Comparison of ENCODE assay signal across 25 mouse cellular contexts in genomic region chr7:30282740-30283139, GRCm38 (mm10). TPM values are rescaled to one million over a fixed set of nuclear protein-coding genes. Genes with fewer than 3 reads are reported as not detected.
DNase-seq lines count a peak whose midpoint lies in the region; ATAC-seq and TF ChIP-seq lines count a peak whose summit lies in the region.
"Had no signal": no experiment of that assay in that cellular context is flagged by ENCODE, and none has a peak within 500 bp of the region (broad histone marks: within the 10 kb centered on the region; RNA-seq: fewer than 3 reads in every experiment).

No protein-coding gene starts in this region.

- no peak overlapping the region for H3K27ac ChIP-seq in heart, adult 2 months
- H3K27ac ChIP-seq in CH12.LX (ENCODE audit: insufficient read depth, low read depth) = no peak overlapping the region
- peak overlapping the region; percentile 26; the same call in 1 of the 2 replicates for H3K27ac ChIP-seq in heart, embryonic 15.5 days
- H3K27ac ChIP-seq: forebrain, embryonic 10.5 days; hindbrain, embryonic 10.5 days; kidney, postnatal 0 days; layer of hippocampus, adult 2 months; stomach, embryonic 15.5 days had no signal

- H3K4me2 ChIP-seq in CH12.LX (ENCODE audit: insufficient read depth, low read depth, poor library complexity, severe bottlenecking) = no peak overlapping the region
- peak overlapping the region; percentile 23; the same call in 1 of the 2 replicates for H3K4me2 ChIP-seq in heart, embryonic 15.5 days
- H3K4me2 ChIP-seq: liver, embryonic 11.5 days; stomach, embryonic 15.5 days had no signal

- peak; percentile 52; the same call in 1 of the 2 replicates for TF ChIP-seq POLR2A in heart, adult 2 months (IDR thresholded peaks at IDR 0.05; ENCODE audit: insufficient read depth, low read depth, low read length)
- TF ChIP-seq POLR2A in CH12.LX (IDR thresholded peaks at IDR 0.05; ENCODE audit: low read depth, low read length) = no peak

- WGBS in heart, adult 2 months = 45% methylated on average over 7 of the region's 7 CpGs
- WGBS in heart, embryonic 15.5 days = 54% methylated on average over 7 of the region's 7 CpGs

- no peak for TF ChIP-seq CTCF in heart, adult 2 months (IDR thresholded peaks at IDR 0.05)
- no peak for TF ChIP-seq CTCF in CH12.LX (conservative IDR thresholded peaks at IDR 0.05 in 1 of 2, IDR thresholded peaks at IDR 0.05 in 1 of 2; ENCODE audit: low read depth in 2 of 2, low read length in 2 of 2)

- H3K9me3 ChIP-seq in CH12.LX (replicated peaks; ENCODE audit: low read length) = no peaks in the 10 kb centered on the region
- H3K9me3 ChIP-seq in heart, embryonic 15.5 days (replicated peaks) = no peaks in the 10 kb centered on the region
- H3K9me3 ChIP-seq: forebrain, embryonic 10.5 days; hindbrain, embryonic 10.5 days; megakaryocyte, embryonic 14.5 days; stomach, embryonic 15.5 days had no signal

- 0 out of 2 replicates have a peak overlapping the region, but pooled peaks have one; percentile 35 for H3K9ac ChIP-seq in heart, adult 2 months (ENCODE audit: low read depth, low read length)
- no peak overlapping the region for H3K9ac ChIP-seq in CH12.LX (ENCODE audit: insufficient read depth, low read depth)
- H3K9ac ChIP-seq in heart, embryonic 15.5 days = peak overlapping the region; percentile 15; the same call in 1 of the 2 replicates
- H3K9ac ChIP-seq: stomach, embryonic 15.5 days had no signal

- in situ Hi-C loops in CH12.LX (cut with MboI; ENCODE audit: low pct_ligation_motif_present, low pct_unique_long_range_greater_than_20kb, low sequenced_read_pairs) = no loop called here

- intact Hi-C loops in heart, adult 2 months (cut with DNase I) = loop anchor here (2.0 kb wide), 1 partner anchor 18 kb away; no protein-coding TSS in a partner anchor
- intact Hi-C loops in heart, postnatal 25 days (cut with DNase I) = no loop called here

- H3K79me2 ChIP-seq in heart, adult 2 months (replicated peaks; ENCODE audit: control insufficient read depth, insufficient read depth, low read length) = no peaks in the 10 kb centered on the region
- peaks cover 5% of the 10 kb centered on the region; the same call in 1 of the 2 replicates for H3K79me2 ChIP-seq in CH12.LX (replicated peaks; ENCODE audit: control insufficient read depth, extremely low read depth, insufficient read depth, poor library complexity, severe bottlenecking)

- H3K4me1 ChIP-seq in heart, adult 2 months (ENCODE audit: control insufficient read depth, insufficient read depth, low read length) = no peaks in the 10 kb centered on the region; the same call in 1 of the 2 replicates
- H3K4me1 ChIP-seq in CH12.LX (ENCODE audit: control insufficient read depth in 1 of 2, insufficient read depth in 2 of 2) = peaks cover 8 to 26% of the 10 kb centered on the region in 2 experiments
- H3K4me1 ChIP-seq in heart, embryonic 15.5 days (replicated peaks) = peaks cover 18% of the 10 kb centered on the region

- H3K27me3 ChIP-seq in heart, adult 2 months (ENCODE audit: control insufficient read depth, insufficient read depth, low read length) = no peaks in the 10 kb centered on the region
- H3K27me3 ChIP-seq in CH12.LX (replicated peaks) = peaks cover 18% of the 10 kb centered on the region
- H3K27me3 ChIP-seq in heart, embryonic 15.5 days = no peaks in the 10 kb centered on the region
- H3K27me3 ChIP-seq: stomach, embryonic 15.5 days had no signal

- DNase-seq in cerebellum, adult 9-10 months = peak; percentile 36
- DNase-seq in cerebellum, postnatal 4 days (ENCODE audit: low spot score in 2 of 2) = no peak
- peak in 1 of 2 experiments; percentile 26 for DNase-seq in heart, adult 2 months
- no peak for DNase-seq in heart, postnatal 25 days (ENCODE audit: low spot score)
- no peak for DNase-seq in CH12.LX (ENCODE audit: extremely low read depth)
- DNase-seq in lung, postnatal 25 days (ENCODE audit: low spot score) = no peak
- no peak for DNase-seq in natural killer cell, adult 2 months (ENCODE audit: low spot score in 2 of 2)
- DNase-seq: adrenal gland, postnatal 14 days; kidney, adult 11 months; lung, adult 18-20 months; lung, postnatal 14 days; midbrain, embryonic 14.5 days; right cerebral cortex, postnatal 25 days; thymus, adult 2 months had no signal

- H3K4me3 ChIP-seq in heart, adult 2 months = no peak overlapping the region
- H3K4me3 ChIP-seq in CH12.LX (replicated peaks in 1 of 3; ENCODE audit: low read depth in 2 of 3, low read length in 2 of 3, poor library complexity in 1 of 3) = no peak overlapping the region
- no peak overlapping the region for H3K4me3 ChIP-seq in heart, embryonic 15.5 days
- H3K4me3 ChIP-seq: forebrain, embryonic 10.5 days; hindbrain, embryonic 10.5 days; layer of hippocampus, adult 2 months; megakaryocyte, embryonic 14.5 days; stomach, embryonic 15.5 days had no signal

- TF ChIP-seq EP300 in heart, adult 2 months (IDR thresholded peaks at IDR 0.05; ENCODE audit: insufficient read depth, low read depth, low read length) = no peak
- no peak for TF ChIP-seq EP300 in CH12.LX (IDR thresholded peaks at IDR 0.05; ENCODE audit: low read length)

- dilution Hi-C loops in CH12.LX (cut with MboI; ENCODE audit: extremely low pct_ligation_motif_present, extremely low pct_unique_long_range_greater_than_20kb, low sequenced_read_pairs) = no loop called here

- ATAC-seq in heart, embryonic 15.5 days (replicated peaks; ENCODE audit: insufficient number of reproducible peaks, insufficient read depth, low FRiP score, low read depth) = no peak

- H3K36me3 ChIP-seq in heart, adult 2 months (ENCODE audit: control insufficient read depth, insufficient read depth, low read length) = no peaks in the 10 kb centered on the region
- no peaks in the 10 kb centered on the region for H3K36me3 ChIP-seq in CH12.LX (replicated peaks in 1 of 2; ENCODE audit: control insufficient read depth in 1 of 2, insufficient read depth in 1 of 2, low read length in 1 of 2)
- no peaks in the 10 kb centered on the region for H3K36me3 ChIP-seq in heart, embryonic 15.5 days
- H3K36me3 ChIP-seq: forebrain, embryonic 10.5 days; hindbrain, embryonic 10.5 days; stomach, embryonic 15.5 days had no signal

- TF ChIP-seq RAD21 in CH12.LX (IDR thresholded peaks at IDR 0.05; ENCODE audit: low read depth, low read length) = no peak

TF ChIP-seq in CH12.LX, 34 proteins besides CTCF, POLR2A, EP300 and RAD21:
- no peak for TF ChIP-seq MAX (IDR thresholded peaks at IDR 0.05; ENCODE audit: low read length)
- TF ChIP-seq USF1 (IDR thresholded peaks at IDR 0.05; ENCODE audit: low read depth, low read length) = peak; percentile 32; the same call in 1 of the 2 replicates

RNA-seq across cellular contexts. Expression of gene Wdr62, which starts 2.5 kb away (rescaled TPM):
- 1 to 10 TPM in 1 of 2 experiments, under 1 TPM in 1; 0.97 to 1.7 TPM for total RNA-seq in heart, adult 2 months (2021)
- polyA plus RNA-seq in heart, adult 2 months (2012; rRNA removed) = 3.7 and 5.3 TPM in 2 replicates
- total RNA-seq in heart, postnatal 25 days (2021) = 1 to 10 TPM; 1.1 to 1.8 TPM
- total RNA-seq in CH12.LX (2012; rRNA removed) (5.3 and 5.4 TPM in 2 replicates), CH12.LX (2014; rRNA removed) (2.2 and 2.3 TPM in 2 replicates)
- 17.7 and 19.7 TPM in 2 replicates for polyA plus RNA-seq in CH12.LX (2012; ENCODE audit: insufficient read length, low read depth)
- polyA plus RNA-seq in heart, embryonic 15.5 days (2015; fragmentation: Nextera tagmentation; extraction: Ambion mirVana) = 6.7 and 8.6 TPM in 2 replicates

RNA-seq across cellular contexts. Expression of gene Thap8, which starts 2.8 kb away (rescaled TPM):
- total RNA-seq in heart, adult 2 months (2021) = not detected
- polyA plus RNA-seq in heart, adult 2 months (2012; rRNA removed) = 0.10 TPM in 1 of 2 replicates, not detected in the other
- not detected for total RNA-seq in heart, postnatal 25 days (2021)
- 0.38 and 0.63 TPM in 2 replicates for total RNA-seq in CH12.LX (2012; rRNA removed)
- not detected in 2 replicates for total RNA-seq in CH12.LX (2014; rRNA removed)
- polyA plus RNA-seq in CH12.LX (2012; ENCODE audit: insufficient read length, low read depth) = 0.23 TPM in 1 of 2 replicates, not detected in the other
- polyA plus RNA-seq in heart, embryonic 15.5 days (2015; fragmentation: Nextera tagmentation; extraction: Ambion mirVana) = 0.42 and 0.61 TPM in 2 replicates
- total RNA-seq: gastrocnemius, adult 8-10 months; neutrophil, adult 5-6 weeks had no signal
- polyA plus RNA-seq: liver, embryonic 11.5 days had no signal

RNA-seq across cellular contexts. Expression of gene Clip3, which starts 8.8 kb away (rescaled TPM):
- 1 to 10 TPM; 5.6 TPM for total RNA-seq in heart, adult 2 months (2021)
- polyA plus RNA-seq in heart, adult 2 months (2012; rRNA removed) = 5.6 and 6.6 TPM in 2 replicates
- total RNA-seq in heart, postnatal 25 days (2021) = 1 to 10 TPM; 7.0 to 7.7 TPM
- total RNA-seq in CH12.LX (2012; rRNA removed) (not detected in 2 replicates), CH12.LX (2014; rRNA removed) (not detected in 2 replicates)
- polyA plus RNA-seq in CH12.LX (2012; ENCODE audit: insufficient read length, low read depth) = not detected in 2 replicates
- polyA plus RNA-seq in heart, embryonic 15.5 days (2015; fragmentation: Nextera tagmentation; extraction: Ambion mirVana) = 8.0 and 12.0 TPM in 2 replicates
- total RNA-seq: MEL had no signal

RNA-seq across cellular contexts. Expression of gene Alkbh6, which starts 25.8 kb away (rescaled TPM):
- total RNA-seq in heart, adult 2 months (2021) = 10 to 100 TPM; 24.0 to 29.5 TPM
- 59.6 and 61.7 TPM in 2 replicates for polyA plus RNA-seq in heart, adult 2 months (2012; rRNA removed)
- total RNA-seq in heart, postnatal 25 days (2021) = 10 to 100 TPM; 23.1 to 24.6 TPM
- total RNA-seq in CH12.LX (2012; rRNA removed) (33.9 and 35.7 TPM in 2 replicates), CH12.LX (2014; rRNA removed) (28.8 and 31.7 TPM in 2 replicates)
- 25.2 and 25.4 TPM in 2 replicates for polyA plus RNA-seq in CH12.LX (2012; ENCODE audit: insufficient read length, low read depth)
- polyA plus RNA-seq in heart, embryonic 15.5 days (2015; fragmentation: Nextera tagmentation; extraction: Ambion mirVana) = 57.4 and 64.4 TPM in 2 replicates

RNA-seq across cellular contexts. Expression of gene Syne4, which starts 31.9 kb away (rescaled TPM):
- under 1 TPM; 0.26 to 0.50 TPM for total RNA-seq in heart, adult 2 months (2021)
- 5.3 and 5.6 TPM in 2 replicates for polyA plus RNA-seq in heart, adult 2 months (2012; rRNA removed)
- 1 to 10 TPM in 1 of 2 experiments, under 1 TPM in 1; 0.65 to 1.3 TPM for total RNA-seq in heart, postnatal 25 days (2021)
- 1.7 and 1.9 TPM in 2 replicates for total RNA-seq in CH12.LX (2012; rRNA removed)
- total RNA-seq in CH12.LX (2014; rRNA removed) = 0.70 and 0.81 TPM in 2 replicates
- polyA plus RNA-seq in CH12.LX (2012; ENCODE audit: insufficient read length, low read depth) = 3.1 and 4.1 TPM in 2 replicates
- 6.1 and 18.8 TPM in 2 replicates for polyA plus RNA-seq in heart, embryonic 15.5 days (2015; fragmentation: Nextera tagmentation; extraction: Ambion mirVana)

Comparison
In these comparisons a context has a peak if more than half of its experiments do, and no peak if none do; other contexts are left out.
1. RNA of gene Clip3, which starts 8.8 kb away (total RNA-seq): 7.0 to 7.7 TPM in heart, postnatal 25 days and 5.6 TPM in heart, adult 2 months; not detected in CH12.LX; every median in the first group is over 4 times any median in the second.